Mouse (Mus musculus): ENCODE measurements around the gene Fam25c.

Gene Fam25c

DNA sequence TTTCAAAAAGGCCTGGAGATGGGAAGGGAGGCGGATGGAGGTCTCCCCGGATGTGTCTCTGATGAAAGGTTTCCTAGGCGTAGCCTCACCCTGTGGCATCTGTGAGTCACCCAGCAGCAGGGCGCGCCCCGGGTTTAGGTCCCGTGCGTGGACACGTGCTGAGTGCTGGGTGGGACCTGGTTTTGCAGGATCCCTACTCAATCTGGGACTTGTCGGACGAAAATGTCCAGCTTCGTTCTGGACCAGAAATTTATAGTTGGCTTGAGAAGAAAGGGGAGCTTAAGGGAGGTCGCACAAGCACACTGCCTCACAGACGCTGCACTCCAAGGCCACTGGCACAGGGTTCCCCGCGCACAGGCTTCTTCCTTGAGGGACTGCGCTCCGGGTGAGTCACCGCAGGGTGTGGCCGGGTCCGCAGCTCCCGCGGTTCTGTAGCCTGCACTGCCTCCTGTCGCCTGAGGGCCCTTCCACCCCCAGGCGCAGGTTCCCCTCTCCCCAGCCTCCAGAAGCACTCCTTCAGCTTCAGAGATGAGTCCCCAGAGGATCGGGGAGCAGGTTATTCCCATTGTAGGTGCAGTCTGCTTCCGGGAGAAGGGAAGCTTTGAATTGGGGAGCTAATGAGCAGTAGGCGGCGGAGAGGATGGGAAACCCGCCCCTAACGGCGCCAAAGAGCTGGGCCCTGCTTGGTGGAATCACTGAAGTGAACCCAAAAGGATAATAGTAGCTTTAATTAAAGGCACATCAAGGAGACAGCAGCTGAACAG lies 8.4 kb upstream of the Fam25c start:
- peak; percentile 41 for DNase-seq (ENCODE audit: low spot score)

DNA sequence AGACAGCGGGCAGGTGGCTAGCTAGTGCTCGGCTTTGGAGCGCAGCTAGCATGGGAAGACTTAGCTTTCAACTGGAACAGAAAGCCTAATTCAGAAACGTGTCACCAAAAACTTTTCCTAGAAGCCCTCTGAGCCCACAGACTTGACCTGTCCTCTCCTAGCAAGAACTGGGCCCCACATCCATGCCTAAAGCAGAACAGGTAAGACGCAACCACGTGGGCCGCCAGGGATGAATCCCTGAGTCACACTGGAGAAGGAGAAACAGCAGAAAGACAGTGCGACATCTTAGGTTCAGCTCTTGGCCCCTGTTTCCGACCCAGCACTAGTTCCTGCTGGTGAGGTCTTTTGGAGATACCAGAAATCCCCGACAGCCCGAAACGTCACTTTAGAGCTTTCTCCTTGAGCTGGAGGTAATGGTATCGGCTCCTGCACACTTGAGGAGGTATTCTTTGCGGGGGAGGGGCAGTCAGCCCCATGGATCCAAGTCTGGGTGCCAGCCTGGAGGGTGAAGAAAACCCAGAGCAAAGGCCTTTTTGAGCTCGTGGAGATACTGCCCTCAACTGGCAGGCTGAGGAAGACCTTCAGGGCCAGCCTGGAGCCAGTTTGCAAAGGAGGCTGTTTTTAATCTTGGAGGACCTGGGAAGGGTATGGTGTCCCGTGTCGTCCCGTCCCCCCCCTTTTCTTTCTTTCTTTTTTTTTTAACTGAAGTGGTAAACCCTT lies 7.7 kb upstream of the Fam25c start:
- peak; percentile 70 for DNase-seq (ENCODE audit: low spot score)

DNA sequence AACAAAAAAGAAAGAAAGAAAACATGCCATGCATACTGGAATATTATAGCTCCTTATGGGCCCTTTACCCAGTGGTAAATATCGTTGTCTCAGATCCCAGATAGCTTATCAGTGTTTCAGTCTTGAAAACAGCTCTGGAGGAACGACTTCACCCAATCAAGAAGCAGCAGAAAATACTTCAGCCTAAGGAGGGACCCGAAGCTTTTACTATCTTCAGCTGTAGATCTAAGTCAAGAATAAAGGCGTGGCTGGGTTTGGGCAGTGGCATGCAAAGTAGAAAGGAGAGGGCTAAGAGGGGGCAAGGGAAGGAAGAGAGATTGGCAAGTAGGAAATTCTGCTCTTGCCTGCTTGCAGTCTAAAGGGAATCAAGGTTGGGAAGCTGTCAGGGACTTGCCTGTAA lies 6.9 kb upstream of the Fam25c start:
- DNase-seq (ENCODE audit: low spot score) = no peak

DNA sequence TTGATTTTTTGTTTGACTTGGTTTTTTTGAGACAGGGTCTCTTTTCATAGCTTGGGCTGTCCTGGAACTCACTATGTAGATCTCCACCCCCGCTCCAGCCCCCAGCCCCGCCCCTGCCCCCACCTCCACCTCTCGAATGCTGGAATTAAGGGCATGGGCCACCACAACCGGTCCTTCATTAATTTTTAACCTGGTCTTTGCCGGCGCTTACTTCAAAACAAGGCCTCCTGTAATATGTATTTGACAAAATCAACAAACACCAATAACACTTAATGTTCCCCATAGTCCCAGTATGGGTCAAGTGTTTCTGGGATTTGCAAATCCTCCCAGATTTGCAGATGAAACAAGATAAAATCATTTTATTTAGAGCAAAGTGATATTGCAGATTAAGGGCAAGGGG lies 5.0 kb upstream of the Fam25c start:
- DNase-seq (ENCODE audit: low spot score) = no peak

DNA sequence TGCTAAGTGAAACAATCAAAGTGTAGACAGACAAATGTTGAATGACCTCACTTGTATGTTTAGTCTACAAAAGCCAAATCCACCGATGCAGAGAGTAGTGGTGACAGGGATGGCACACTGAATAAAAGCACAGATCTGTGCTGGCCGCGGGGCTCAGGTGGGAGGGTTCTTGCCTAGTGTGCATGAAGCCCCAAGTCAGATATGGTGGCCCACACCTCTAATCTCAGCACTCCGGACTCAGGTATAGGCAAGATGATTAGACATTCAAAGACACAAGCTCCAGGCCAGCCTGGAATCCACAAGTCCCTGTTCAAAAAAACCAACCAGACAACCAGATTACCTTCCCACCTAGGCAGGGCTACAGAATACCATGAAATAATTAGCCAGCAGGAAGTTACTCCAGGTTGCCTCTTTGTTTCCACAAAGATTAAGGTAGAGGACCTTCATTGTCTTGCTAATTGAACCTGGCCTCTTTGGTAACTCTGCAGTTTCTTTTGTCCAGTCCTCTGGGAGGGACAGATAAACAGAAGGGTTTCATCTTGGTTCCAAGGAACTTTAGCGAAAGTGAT lies 4.5 kb upstream of the Fam25c start:
- no peak for DNase-seq (ENCODE audit: low spot score)

DNA sequence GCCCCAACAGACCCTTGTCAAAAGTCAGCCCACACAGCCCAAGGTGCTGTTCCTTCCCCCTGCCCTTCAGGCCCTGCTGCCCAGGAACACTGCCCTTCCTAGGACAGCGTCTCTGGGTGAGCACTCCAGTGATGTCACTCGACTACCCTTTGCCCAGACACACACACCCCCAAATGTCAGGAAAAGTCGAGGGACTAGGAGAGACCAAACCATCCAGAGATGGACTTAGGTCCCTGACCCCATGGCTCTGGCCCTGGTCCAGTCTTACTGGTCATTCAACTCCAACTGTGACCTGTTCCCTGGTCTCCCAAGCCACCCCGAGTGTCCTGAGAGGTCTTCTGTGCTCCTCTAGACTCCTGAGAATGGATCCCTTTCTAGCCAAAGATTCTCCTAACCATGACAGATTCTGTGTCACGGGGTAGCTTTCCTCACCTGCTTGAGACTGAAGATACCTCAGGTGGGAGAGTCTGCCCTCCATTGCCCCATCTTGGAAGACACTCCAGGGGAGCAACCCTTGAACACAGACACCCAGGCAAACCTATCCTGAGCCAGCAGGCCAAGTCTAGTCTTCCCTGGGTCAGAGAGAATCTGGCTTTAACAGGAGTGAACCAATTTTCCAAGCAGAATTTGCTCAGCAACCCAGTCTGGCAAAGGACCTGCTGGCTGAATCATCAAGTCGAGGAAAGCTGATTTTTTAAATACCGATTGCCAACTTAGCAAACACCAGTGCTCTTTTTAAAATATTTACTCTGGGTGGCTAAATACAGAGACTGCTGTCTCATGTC lies 2.6 kb upstream of the Fam25c start:
- no peak for DNase-seq (ENCODE audit: low spot score)

DNA sequence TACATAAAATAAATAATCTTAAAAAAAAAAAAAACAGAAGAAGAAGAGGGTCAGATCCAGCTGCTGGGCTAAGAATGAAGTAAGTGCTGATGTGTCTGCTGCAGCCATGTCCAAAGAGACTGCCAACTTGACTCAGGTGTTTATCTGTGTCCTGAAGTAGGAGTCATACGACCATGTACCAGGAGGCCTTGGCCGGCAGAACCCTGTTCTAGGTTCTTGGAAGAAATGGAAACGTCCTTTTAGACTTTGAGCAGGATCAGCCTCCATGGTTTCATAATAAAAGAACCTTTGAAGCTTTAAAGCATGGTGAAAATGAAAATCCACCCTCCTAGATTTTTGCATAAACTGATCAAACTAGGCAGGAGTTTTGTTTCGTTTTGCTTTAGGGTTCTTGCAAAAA lies 777 bp downstream of the Fam25c start:
- no peak for DNase-seq (ENCODE audit: low spot score)

DNA sequence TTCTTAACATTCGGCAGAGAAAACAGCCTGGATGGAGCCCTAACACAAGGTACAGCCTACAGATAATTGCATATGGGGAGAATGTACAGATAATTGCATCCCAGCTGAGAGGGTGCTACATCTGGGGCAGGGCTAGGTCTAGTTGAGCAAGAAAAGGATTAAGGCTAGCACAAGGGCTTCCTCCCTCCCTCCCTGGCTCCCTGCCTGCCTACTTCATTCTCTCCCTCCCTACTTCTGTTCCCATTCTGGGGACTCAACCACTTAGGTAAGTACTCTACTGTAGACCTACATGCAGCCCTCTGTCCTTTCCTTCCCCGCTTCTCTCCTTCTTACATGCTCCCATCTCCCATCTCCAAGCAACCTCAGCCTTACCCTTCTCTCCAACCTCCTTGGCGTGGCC lies 1.9 kb downstream of the Fam25c start:
- DNase-seq (ENCODE audit: low spot score) = no peak

DNA sequence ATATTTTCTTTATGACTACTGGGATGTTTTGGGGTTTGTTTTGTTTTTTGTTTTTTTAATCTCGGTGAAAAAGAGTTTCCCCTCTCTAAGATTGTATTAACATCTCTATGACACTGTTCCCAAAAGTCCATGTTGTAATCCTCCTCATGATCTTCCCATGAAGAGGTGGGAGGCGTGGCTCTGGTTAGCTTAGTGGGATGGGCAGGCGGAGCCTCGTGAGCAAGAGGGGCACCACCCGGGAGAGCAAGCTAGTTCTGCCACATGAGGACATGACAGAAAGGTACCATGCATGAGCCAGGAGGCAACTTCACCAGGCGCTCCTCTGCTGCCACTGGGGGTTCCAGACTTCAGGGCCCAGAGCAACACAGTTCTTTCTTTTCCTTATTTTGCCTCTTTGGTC lies 2.7 kb downstream of the Fam25c start:
- no peak for DNase-seq (ENCODE audit: low spot score)

DNA sequence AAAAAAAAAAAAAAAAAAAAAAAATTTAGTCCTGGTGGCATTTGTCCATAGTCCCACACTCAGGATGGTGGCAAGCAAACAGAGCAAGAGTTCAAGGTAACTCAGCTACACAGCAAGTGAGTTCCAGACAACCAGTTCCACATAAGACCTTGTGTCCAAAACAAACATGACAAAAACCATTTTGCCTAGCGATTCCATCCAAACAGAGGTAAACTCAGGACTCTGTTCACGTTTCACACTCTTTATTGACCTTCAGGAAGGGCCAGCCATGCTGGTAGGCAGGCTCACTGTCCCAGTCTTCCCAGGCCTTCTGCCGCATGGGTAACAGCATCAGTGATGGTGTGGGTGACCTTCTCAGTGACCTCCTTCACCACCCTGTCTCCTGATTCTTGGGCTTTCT lies 3.6 kb downstream of the Fam25c start:
- DNase-seq (ENCODE audit: low spot score) = no peak

DNA sequence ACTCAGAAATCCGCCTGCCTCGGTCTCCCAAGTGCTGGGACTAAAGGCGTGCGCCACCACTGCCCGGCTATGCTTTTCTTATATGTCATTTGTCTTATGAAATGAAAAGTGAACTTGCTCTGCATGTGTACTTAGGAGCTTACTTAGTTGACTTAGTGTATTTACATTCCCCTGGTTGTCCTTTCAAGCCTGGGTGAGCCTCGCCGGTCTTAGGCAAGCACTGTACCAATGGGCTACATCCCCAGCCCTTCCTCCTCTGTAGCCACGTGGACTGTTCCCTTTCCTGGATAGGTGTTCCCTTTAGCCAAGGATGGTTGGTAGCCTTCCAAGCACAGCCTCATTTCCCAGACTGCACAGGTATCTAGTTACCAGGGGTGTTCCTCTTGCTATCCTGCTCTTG lies 6.2 kb downstream of the Fam25c start:
- no peak for DNase-seq (ENCODE audit: low spot score)

DNA sequence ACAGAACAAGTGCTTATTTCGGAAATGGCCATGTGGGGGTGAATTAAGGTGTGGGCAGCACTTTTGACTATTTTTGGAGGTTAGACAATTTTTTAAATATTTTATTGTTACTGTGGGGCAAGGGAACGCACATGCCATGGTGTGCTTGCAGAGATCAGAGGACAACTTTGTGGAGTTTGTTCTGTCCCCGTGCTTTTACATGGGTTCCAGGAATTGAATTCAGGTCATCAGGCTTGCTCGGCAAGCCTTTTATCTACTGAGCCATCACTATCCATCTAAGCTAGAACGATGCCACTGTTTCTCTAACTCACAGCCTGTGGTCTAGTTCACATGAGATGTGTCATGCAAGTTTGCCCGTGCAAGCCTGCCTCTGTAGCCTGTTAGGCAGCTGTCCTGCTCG lies 6.9 kb downstream of the Fam25c start:
- DNase-seq (ENCODE audit: low spot score) = no peak

DNA sequence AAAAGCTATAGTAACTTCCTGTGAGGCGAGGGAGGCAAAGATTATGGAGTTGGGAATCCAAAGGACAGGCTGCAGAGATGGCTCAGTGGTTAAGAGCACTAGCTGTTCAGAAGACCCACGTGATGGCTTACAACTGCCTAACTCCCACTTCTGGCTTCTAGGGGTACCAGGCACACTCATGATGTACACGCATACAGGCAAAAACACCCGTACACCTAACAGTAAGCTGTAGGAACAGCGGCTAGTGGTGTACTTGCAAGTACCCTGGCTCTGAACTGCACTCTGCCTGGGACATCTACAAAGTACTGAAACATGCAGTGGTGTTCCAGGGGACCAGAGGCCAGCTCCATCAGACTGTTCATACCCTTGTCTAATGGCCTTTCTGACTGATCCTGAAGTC lies 8.1 kb downstream of the Fam25c start:
- no peak for DNase-seq (ENCODE audit: low spot score)

DNA sequence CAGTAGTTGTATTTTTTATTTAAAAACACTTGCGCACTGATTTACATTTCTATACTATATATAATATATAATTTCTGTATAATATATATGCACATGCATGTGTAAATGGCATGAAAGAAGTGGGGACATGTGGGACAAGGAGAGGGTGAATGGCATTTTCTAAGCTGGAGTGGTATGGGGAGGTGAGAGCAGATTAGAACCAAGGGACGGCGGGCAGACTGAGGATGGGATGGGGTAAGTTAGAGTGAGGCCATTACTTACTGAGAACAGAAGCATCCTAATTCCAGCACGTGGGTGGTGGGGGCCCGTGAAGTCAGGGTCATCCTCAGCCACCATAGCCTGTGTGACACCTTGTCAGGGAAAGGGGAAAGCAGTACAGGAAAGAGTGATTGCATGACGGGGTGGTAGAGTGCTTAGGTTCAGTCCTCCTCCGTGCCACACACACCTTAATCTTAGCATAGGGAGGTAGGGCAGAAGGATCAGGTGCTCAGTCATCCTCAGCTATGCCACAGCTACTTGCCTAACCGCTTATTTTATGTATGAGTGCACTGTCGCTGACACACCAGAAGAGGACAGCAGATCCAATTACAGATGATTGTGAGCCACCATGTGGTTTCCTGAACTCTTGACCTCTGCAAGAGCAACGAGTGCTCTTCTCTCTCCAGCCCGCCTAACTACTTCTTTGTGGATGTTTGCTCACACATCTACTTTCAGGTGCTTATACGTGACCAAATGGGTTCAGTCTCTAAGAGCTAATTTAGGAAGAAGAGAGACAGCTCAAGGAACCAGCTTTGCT lies 9.3 kb downstream of the Fam25c start:
- no peak for DNase-seq (ENCODE audit: low spot score)

DNA sequence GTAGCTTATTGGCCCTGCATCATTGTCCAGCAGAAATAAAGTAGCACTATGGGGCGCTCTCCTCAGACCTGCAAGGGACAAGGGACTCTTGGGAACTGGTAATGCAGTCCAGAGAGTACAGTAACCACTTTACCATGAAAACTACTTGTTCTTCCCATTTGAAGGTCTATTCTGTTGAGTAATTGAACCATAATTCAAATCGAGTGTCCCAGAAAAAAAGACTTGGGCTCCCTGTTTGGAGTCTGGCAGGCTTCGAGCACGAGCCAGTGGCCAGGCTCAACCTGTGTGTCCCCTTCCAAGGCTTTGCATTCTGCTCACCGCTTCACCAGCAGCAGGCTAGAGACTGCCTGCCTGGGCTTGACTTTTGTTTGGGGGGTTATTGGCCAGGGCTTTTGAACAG lies 10.9 kb downstream of the Fam25c start:
- DNase-seq (ENCODE audit: low spot score) = no peak

DNA sequence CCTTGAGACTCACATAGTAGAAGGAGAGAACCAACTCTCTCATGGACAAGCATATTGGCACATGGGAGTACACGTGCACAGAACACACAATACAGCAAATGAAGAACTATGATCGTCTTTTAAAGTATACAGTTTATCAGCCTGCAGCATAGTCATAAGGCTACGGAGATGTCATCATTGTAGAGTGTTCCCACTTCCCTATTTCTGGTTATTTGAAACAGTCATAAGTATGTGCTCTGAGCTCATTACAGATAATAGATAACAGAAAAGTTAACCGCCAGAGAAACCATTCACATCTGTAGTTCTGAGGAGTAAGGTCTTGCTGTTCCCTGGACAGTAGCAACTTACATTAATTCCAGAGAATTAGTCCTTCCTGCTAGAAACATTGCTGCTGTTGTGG lies 12.2 kb downstream of the Fam25c start:
- DNase-seq (ENCODE audit: low spot score) = no peak

DNA sequence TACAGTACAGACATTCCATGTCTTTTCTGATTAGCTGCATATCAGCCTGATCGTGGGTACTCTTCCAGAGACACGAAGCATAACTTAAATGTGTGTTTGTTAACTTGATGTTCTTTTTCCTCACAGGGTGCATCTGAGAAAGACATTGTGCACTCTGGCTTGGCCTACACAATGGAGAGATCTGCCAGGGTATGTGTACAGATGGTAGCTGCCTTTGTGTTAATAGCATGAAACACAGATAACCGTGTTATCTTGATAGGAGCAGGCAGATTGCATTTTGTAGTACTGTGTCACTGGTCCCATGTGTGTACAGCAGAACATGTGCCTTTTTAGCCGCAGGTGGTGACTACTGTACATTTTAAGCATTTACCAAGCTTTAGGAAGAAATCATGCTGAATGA lies 13.2 kb downstream of the Fam25c start:
- DNase-seq (ENCODE audit: low spot score) = no peak

DNA sequence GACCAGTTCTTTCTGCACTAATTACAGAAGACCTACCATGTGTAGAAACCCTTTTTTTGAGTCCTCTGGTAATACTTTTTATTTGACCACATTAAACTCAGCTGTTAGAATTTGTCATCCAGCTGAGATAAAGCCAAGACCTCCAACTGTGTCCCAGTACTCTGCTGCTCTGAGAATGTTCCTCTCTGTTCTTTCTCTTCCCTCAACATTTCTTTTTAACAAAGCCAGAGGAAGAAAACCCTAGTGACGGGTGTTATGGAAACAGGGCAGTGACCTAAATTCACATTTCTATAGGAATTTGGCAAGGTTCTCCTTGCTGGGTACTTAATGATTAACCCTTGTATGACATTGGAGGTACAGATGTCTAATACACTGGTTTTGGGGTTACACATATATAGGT lies 15.8 kb downstream of the Fam25c start:
- DNase-seq (ENCODE audit: low spot score) = peak; percentile 25

DNA sequence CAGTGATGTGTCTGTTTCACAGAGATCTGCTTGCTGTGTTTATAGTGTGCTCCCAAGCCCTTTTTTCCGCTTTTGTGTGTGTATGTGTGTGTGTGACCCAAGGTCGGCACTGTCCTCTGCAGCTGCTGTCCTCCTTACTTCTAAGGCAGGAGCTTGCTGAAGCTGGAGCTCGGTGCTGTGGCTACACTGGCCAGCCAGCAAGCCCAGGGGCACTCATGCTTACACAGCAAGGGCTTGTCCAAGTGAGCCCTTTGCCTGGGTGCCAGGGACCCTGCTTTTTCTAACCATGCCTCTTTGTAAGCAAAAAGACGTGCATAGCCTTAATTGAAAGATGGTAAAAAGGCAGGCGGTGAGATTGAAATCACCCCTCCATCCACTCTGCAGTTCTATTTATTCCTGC lies 22.8 kb downstream of the Fam25c start:
- DNase-seq (ENCODE audit: low spot score) = peak; percentile 22

DNA sequence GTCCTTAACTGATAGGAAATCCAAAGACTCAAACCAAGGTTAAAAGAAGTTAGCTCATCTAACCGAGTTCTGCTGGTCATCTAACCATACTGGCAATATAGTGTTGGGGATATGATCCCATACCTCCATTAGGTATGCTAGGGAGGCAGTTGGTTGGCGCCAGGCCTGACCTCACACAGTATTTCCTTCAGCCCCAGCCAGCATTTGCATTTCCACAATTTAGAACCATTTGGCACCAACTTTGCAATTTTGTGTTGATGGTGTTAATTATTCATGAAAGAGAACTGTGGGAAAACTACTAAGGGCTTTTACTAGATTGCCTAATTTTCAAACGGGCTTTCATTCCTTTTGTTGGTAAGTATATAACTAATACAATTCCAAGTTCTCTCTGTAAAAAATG lies 23.3 kb downstream of the Fam25c start:
- peak; percentile 38 for DNase-seq (ENCODE audit: low spot score)

DNA sequence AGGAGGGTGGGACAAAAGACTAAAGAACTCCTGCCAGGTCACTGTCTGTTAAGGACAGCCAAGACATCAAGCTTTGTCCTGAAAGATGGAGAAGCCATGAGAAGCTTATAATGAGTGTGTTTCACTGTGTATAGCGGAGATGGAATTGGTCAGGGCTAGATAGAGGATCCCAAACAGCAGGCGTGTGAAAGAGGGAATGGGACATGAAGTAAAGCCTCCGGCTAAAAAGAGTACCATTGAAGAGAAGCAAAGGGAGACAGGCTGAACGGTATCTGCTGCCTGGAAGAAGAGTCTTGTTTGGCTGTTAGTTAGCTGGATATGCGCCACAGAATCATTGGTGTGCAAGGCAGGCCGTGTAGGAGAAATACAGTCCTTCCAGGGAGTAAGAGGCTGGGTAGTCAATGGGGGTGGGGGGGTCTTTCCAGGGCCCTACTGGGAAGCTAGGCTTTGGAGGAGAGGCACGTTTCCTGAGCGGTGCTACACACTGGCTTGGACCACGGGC lies 24.5 kb downstream of the Fam25c start:
- DNase-seq (ENCODE audit: low spot score) = no peak

DNA sequence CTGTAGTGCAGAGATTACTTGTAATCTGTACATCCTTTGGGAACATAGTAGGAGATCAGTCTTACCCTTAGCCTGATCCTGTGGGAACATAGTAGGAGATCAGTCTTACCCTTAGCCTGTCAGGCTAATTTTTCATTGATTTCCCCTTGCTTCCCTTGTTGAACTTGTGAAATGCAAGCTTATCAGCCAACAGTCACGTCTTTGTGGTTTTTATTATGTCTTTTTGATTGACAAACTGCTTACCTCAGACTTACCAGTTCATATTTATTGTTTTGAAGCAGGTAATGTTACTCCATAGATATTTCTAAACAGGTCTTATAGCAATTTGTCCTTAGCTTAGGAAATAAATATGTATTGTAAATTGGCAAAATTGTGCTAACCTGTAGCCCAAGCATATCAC lies 27.6 kb downstream of the Fam25c start:
- DNase-seq (ENCODE audit: low spot score) = no peak
